Mouse (Mus musculus) limb, embryonic 10.5 days (tissue): Measurements from ENCODE around the gene Mrps18a. TPM values are rescaled to one million over a fixed set of nuclear protein-coding genes. Genes with fewer than 3 reads are reported as not detected.

Source experiments
- DNase-seq: peaks from one replicate; pipeline ENCODE4 v3.0.0-alpha.2; 2017; ENCODE audit warnings: low spot score
- H3K27ac ChIP-seq: fragments of 300-500 bp; sonication (generic); 2 replicates; pipeline ENCODE4 v1.5.1; 2016; ENCODE audit warnings: mild to moderate bottlenecking
- H3K27me3 ChIP-seq: fragments of 300-500 bp; sonication (generic); 2 replicates; pipeline ENCODE4 v1.6.1; 2016; ENCODE audit warnings: low read depth, mild to moderate bottlenecking; ENCODE audit not compliant: poor library complexity, severe bottlenecking
- H3K36me3 ChIP-seq: fragments of 300-500 bp; sonication (generic); 2 replicates; pipeline ENCODE4 v1.6.1; 2016; ENCODE audit warnings: mild to moderate bottlenecking, moderate library complexity
- H3K4me1 ChIP-seq: fragments of 300-500 bp; sonication (generic); 2 replicates; pipeline ENCODE4 v1.6.1; 2016
- H3K4me3 ChIP-seq: fragments of 300-500 bp; sonication (generic); 2 replicates; pipeline ENCODE4 v1.5.1; 2016; ENCODE audit warnings: mild to moderate bottlenecking, moderate library complexity
- H3K9me3 ChIP-seq: fragments of 300-500 bp; sonication (generic); replicated peaks from 2 replicates; pipeline ENCODE4 v1.6.1; 2016; ENCODE audit warnings: mild to moderate bottlenecking
- WGBS: fragments of 180-500 bp; shearing (Covaris S2); methylation state at CpG from one replicate; pipeline ENCODE4 v1.1.7; 2016; 5-methylcytosine and 5-hydroxymethylcytosine counted together
- polyA plus RNA-seq: library from polyadenylated mRNA; unstranded; fragments of >200 nt; fragmentation: Nextera tagmentation; extraction: Ambion mirVana; gene quantifications from 2 replicates; pipeline ENCODE4 v1.2.1, GENCODE M21; 2016

The Mrps18a gene
- polyA plus RNA-seq, 1 experiment from 2014 or later = 184 TPM

GRCm38 (mm10) chr17:46080388-46080787 is 30.4 kb upstream of the Mrps18a start:
- no peaks in the 10 kb centered on the region for H3K9me3 ChIP-seq
- H3K36me3 ChIP-seq = no peaks in the 10 kb centered on the region
- H3K27me3 ChIP-seq = no peaks in the 10 kb centered on the region
- no peak for DNase-seq
- H3K27ac ChIP-seq = peak overlapping the region; percentile 46
- H3K4me1 ChIP-seq = peaks cover 46% of the 10 kb centered on the region
- H3K4me3 ChIP-seq = no peak overlapping the region
- 76% methylated on average over 7 of the region's 7 CpGs for WGBS

GRCm38 (mm10) chr17:46081042-46081441 is 29.7 kb upstream of the Mrps18a start:
- H3K36me3 ChIP-seq = no peaks in the 10 kb centered on the region
- peaks cover 49% of the 10 kb centered on the region for H3K4me1 ChIP-seq
- H3K4me3 ChIP-seq = no peak overlapping the region
- H3K27ac ChIP-seq = peak overlapping the region; percentile 74
- WGBS = 64% methylated on average over 5 of the region's 5 CpGs
- DNase-seq = no peak
- no peaks in the 10 kb centered on the region for H3K27me3 ChIP-seq
- no peaks in the 10 kb centered on the region for H3K9me3 ChIP-seq

GRCm38 (mm10) chr17:46081657-46082056 is 29.1 kb upstream of the Mrps18a start:
- Histone ChIP-seq H3K4me3 (no peak overlapping the region), H3K4me1 (peaks cover 52% of the 10 kb centered on the region), H3K9me3 (no peaks in the 10 kb centered on the region), H3K27ac (peak overlapping the region; percentile 74), H3K27me3 (no peaks in the 10 kb centered on the region), H3K36me3 (no peaks in the 10 kb centered on the region)
- WGBS = 62% methylated on average over 7 of the region's 7 CpGs
- no peak for DNase-seq

GRCm38 (mm10) chr17:46083381-46083780 is 27.4 kb upstream of the Mrps18a start:
- Histone ChIP-seq H3K4me3 (no peak overlapping the region), H3K36me3 (no peaks in the 10 kb centered on the region), H3K4me1 (peaks cover 69% of the 10 kb centered on the region), H3K9me3 (no peaks in the 10 kb centered on the region), H3K27me3 (no peaks in the 10 kb centered on the region), H3K27ac (peak overlapping the region; percentile 91; the same call in 1 of the 2 replicates)
- no peak for DNase-seq
- 77% methylated on average over 3 of the region's 3 CpGs for WGBS

GRCm38 (mm10) chr17:46084091-46084501 is 26.7 kb upstream of the Mrps18a start:
- WGBS = 18% methylated on average over 10 of the region's 10 CpGs
- peak; percentile 54 for DNase-seq
- peak overlapping the region; percentile 27 for H3K4me3 ChIP-seq
- H3K27ac ChIP-seq = peak overlapping the region; percentile 91
- H3K9me3 ChIP-seq = no peaks in the 10 kb centered on the region
- no peaks in the 10 kb centered on the region for H3K27me3 ChIP-seq
- no peaks in the 10 kb centered on the region for H3K36me3 ChIP-seq
- peaks cover 69% of the 10 kb centered on the region for H3K4me1 ChIP-seq

GRCm38 (mm10) chr17:46086341-46086870 is 24.4 kb upstream of the Mrps18a start:
- DNase-seq = peak; percentile 96
- no peaks in the 10 kb centered on the region for H3K27me3 ChIP-seq
- H3K9me3 ChIP-seq = no peaks in the 10 kb centered on the region
- H3K4me3 ChIP-seq = peak overlapping the region; percentile 24
- no peaks in the 10 kb centered on the region for H3K36me3 ChIP-seq
- peak overlapping the region; percentile 91 for H3K27ac ChIP-seq
- 26% methylated on average over 17 of the region's 17 CpGs for WGBS
- peaks cover 57% of the 10 kb centered on the region for H3K4me1 ChIP-seq

- no peaks in the 10 kb centered on the region for H3K27me3 ChIP-seq
- DNase-seq = no peak
- H3K36me3 ChIP-seq = no peaks in the 10 kb centered on the region
These were observed 19.4 kb upstream of the Mrps18a start for GRCm38 (mm10) chr17:46091351-46091750.

GRCm38 (mm10) chr17:46091899-46092298 is 18.9 kb upstream of the Mrps18a start:
- H3K27ac ChIP-seq = peak overlapping the region; percentile 47; the same call in 1 of the 2 replicates
- peaks cover 29% of the 10 kb centered on the region for H3K4me1 ChIP-seq
- DNase-seq = no peak
- H3K36me3 ChIP-seq = no peaks in the 10 kb centered on the region
- H3K9me3 ChIP-seq = no peaks in the 10 kb centered on the region
- H3K4me3 ChIP-seq = no peak overlapping the region
- no peaks in the 10 kb centered on the region for H3K27me3 ChIP-seq
- WGBS = 83% methylated on average over 14 of the region's 14 CpGs

More at GRCm38 (mm10) chr17:46091351-46091750, 19.4 kb upstream of the Mrps18a start:
- no peaks in the 10 kb centered on the region for H3K9me3 ChIP-seq
- H3K4me1 ChIP-seq = peaks cover 33% of the 10 kb centered on the region
- no peak overlapping the region for H3K4me3 ChIP-seq
- H3K27ac ChIP-seq = no peak overlapping the region
- WGBS = 88% methylated on average over 1 of the region's 1 CpGs

GRCm38 (mm10) chr17:46098525-46098924 is 12.3 kb upstream of the Mrps18a start:
- H3K27ac ChIP-seq = peak overlapping the region; percentile 67; the same call in 1 of the 2 replicates

GRCm38 (mm10) chr17:46101906-46102305 is 8.9 kb upstream of the Mrps18a start:
- peak overlapping the region; percentile 63 for H3K27ac ChIP-seq
- no peak for DNase-seq
- no peaks in the 10 kb centered on the region for H3K36me3 ChIP-seq
- no peaks in the 10 kb centered on the region for H3K9me3 ChIP-seq
- peaks cover 31% of the 10 kb centered on the region for H3K4me1 ChIP-seq
- no peaks in the 10 kb centered on the region for H3K27me3 ChIP-seq
- no peak overlapping the region for H3K4me3 ChIP-seq
- 67% methylated on average over 9 of the region's 9 CpGs for WGBS

More at GRCm38 (mm10) chr17:46098525-46098924, 12.3 kb upstream of the Mrps18a start:
- DNase-seq = no peak
- Histone ChIP-seq H3K4me1 (peaks cover 26% of the 10 kb centered on the region), H3K27me3 (no peaks in the 10 kb centered on the region), H3K36me3 (no peaks in the 10 kb centered on the region), H3K9me3 (no peaks in the 10 kb centered on the region), H3K4me3 (no peak overlapping the region)
- 59% methylated on average over 8 of the region's 8 CpGs for WGBS

GRCm38 (mm10) chr17:46102608-46103159 is 8.1 kb upstream of the Mrps18a start:
- no peak overlapping the region for H3K4me3 ChIP-seq
- no peak for DNase-seq
- no peaks in the 10 kb centered on the region for H3K36me3 ChIP-seq
- peaks cover 31% of the 10 kb centered on the region for H3K4me1 ChIP-seq
- peak overlapping the region; percentile 63; the same call in 1 of the 2 replicates for H3K27ac ChIP-seq
- no peaks in the 10 kb centered on the region for H3K9me3 ChIP-seq
- 81% methylated on average over 8 of the region's 8 CpGs for WGBS
- H3K27me3 ChIP-seq = no peaks in the 10 kb centered on the region

GRCm38 (mm10) chr17:46104487-46104886 is 6.3 kb upstream of the Mrps18a start:
- H3K9me3 ChIP-seq = no peaks in the 10 kb centered on the region
- H3K27ac ChIP-seq = peak overlapping the region; percentile 78
- H3K27me3 ChIP-seq = no peaks in the 10 kb centered on the region
- 33% methylated on average over 12 of the region's 12 CpGs for WGBS
- peaks cover 23% of the 10 kb centered on the region for H3K4me1 ChIP-seq
- H3K36me3 ChIP-seq = no peaks in the 10 kb centered on the region
- peak overlapping the region; percentile 1; the same call in 1 of the 2 replicates for H3K4me3 ChIP-seq
- DNase-seq = peak; percentile 78

GRCm38 (mm10) chr17:46108286-46108685 is 2.5 kb upstream of the Mrps18a start:
- no peaks in the 10 kb centered on the region for H3K27me3 ChIP-seq
- H3K9me3 ChIP-seq = no peaks in the 10 kb centered on the region
- no peak overlapping the region for H3K4me3 ChIP-seq
- WGBS = 86% methylated on average over 4 of the region's 4 CpGs
- H3K4me1 ChIP-seq = peaks cover 33% of the 10 kb centered on the region
- no peak overlapping the region for H3K27ac ChIP-seq
- 0 out of 2 replicates have a peak, but pooled peaks cover 1% of the 10 kb centered on the region for H3K36me3 ChIP-seq
- no peak for DNase-seq
